Comparison of ENCODE assay signal across 36 mouse cellular contexts in the genomic region with DNA sequence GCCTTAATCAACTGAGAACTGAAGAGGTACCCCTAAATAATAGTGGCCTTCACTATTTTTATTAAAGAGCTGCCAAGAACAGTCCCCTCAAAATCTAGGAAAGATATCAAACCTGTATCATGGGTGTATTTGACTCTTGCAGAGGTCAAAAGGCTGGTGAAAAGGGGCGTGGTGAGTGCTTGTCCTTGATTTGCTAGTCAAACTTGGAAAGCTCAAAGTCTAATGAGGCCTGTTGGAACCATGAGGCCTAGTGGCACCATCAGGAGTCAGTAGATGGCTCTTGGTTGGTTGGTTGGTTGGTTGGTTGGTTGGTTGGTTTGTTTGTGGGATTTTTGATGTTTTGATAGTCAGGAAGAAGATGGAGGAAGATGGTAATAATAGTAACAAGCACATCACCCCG. TPM values are rescaled to one million over a fixed set of nuclear protein-coding genes. Genes with fewer than 3 reads are reported as not detected.
"Had no signal": no experiment of that assay in that cellular context is flagged by ENCODE, and none has a peak within 500 bp of the region (broad histone marks: within the 10 kb centered on the region; RNA-seq: fewer than 3 reads in every experiment).

No protein-coding gene starts in this region.

- H3K27me3 ChIP-seq: heart, embryonic 12.5 days; heart, embryonic 13.5 days; heart, embryonic 15.5 days; hindbrain, embryonic 12.5 days; hindbrain, embryonic 13.5 days; hindbrain, embryonic 15.5 days; intestine, embryonic 15.5 days; kidney, embryonic 15.5 days had no signal

- H3K4me1 ChIP-seq: heart, embryonic 13.5 days; heart, embryonic 15.5 days; hindbrain, embryonic 10.5 days; hindbrain, embryonic 12.5 days; hindbrain, embryonic 13.5 days; hindbrain, embryonic 15.5 days; intestine, embryonic 15.5 days; kidney, embryonic 15.5 days had no signal

- H3K4me2 ChIP-seq: heart, embryonic 11.5 days; heart, embryonic 12.5 days; heart, embryonic 13.5 days; heart, embryonic 15.5 days; hindbrain, embryonic 12.5 days; hindbrain, embryonic 13.5 days; hindbrain, embryonic 14.5 days; hindbrain, embryonic 15.5 days; intestine, embryonic 15.5 days; kidney, embryonic 15.5 days had no signal

- ATAC-seq: hindbrain, embryonic 16.5 days; hindbrain, postnatal 0 days; inflammation-experienced regulatory T-cells, adult 6 months; intestine, embryonic 15.5 days; intestine, embryonic 16.5 days; intestine, postnatal 0 days had no signal

- H3K4me3 ChIP-seq: heart, embryonic 10.5 days; heart, embryonic 12.5 days; heart, embryonic 13.5 days; heart, embryonic 15.5 days; hindbrain, embryonic 10.5 days; hindbrain, embryonic 12.5 days; hindbrain, embryonic 13.5 days; hindbrain, embryonic 15.5 days; intestine, embryonic 15.5 days; kidney, embryonic 15.5 days; layer of hippocampus, adult 2 months had no signal

- H3K9me3 ChIP-seq: heart, embryonic 10.5 days; heart, embryonic 12.5 days; heart, embryonic 13.5 days; heart, embryonic 15.5 days; hindbrain, embryonic 10.5 days; hindbrain, embryonic 12.5 days; hindbrain, embryonic 13.5 days; hindbrain, embryonic 15.5 days; intestine, embryonic 15.5 days; kidney, embryonic 15.5 days had no signal

- H3K9ac ChIP-seq: heart, embryonic 12.5 days; heart, embryonic 13.5 days; heart, embryonic 15.5 days; hindbrain, embryonic 12.5 days; hindbrain, embryonic 13.5 days; hindbrain, embryonic 14.5 days; hindbrain, embryonic 15.5 days; intestine, embryonic 15.5 days; kidney, embryonic 15.5 days had no signal

- H3K27ac ChIP-seq: heart, embryonic 10.5 days; heart, embryonic 13.5 days; heart, embryonic 15.5 days; hindbrain, embryonic 10.5 days; hindbrain, embryonic 12.5 days; hindbrain, embryonic 13.5 days; hindbrain, embryonic 14.5 days; hindbrain, embryonic 15.5 days; hindbrain, postnatal 0 days; intestine, embryonic 15.5 days; kidney, embryonic 15.5 days; kidney, postnatal 0 days; layer of hippocampus, adult 2 months had no signal

- DNase-seq: heart, postnatal 10 days; heart, postnatal 14 days; heart, postnatal 36 days; heart, postnatal 4 days; kidney, adult 11 months; kidney, adult 18-20 months; kidney, adult 2 months; kidney, adult 8-10 months; kidney, adult 9 months; kidney, postnatal 10 days; kidney, postnatal 14 days; kidney, postnatal 25 days; kidney, postnatal 36 days; kidney, postnatal 4 days; layer of hippocampus, adult 9-11 months; layer of hippocampus, postnatal 36 days had no signal

RNA-seq across cellular contexts. Expression of a gene that starts 32.8 kb away (rescaled TPM):
- total RNA-seq: heart, postnatal 4 days; hematopoietic stem cell, adult 5-6 weeks had no signal
- polyA plus RNA-seq: heart, embryonic 10.5 days; heart, embryonic 11.5 days; intestine, postnatal 0 days had no signal
